9 mouse cellular contexts compared by ENCODE assay signal in genomic region chr9:120129276-120129675, GRCm38 (mm10). TPM values are rescaled to one million over a fixed set of nuclear protein-coding genes. Genes with fewer than 3 reads are reported as not detected.
A peak's percentile ranks its signal among the peaks of the same experiment; 100 is the strongest.
DNase-seq lines count a peak whose midpoint lies in the region; ATAC-seq and TF ChIP-seq lines count a peak whose summit lies in the region.
"Had no signal": no experiment of that assay in that cellular context is flagged by ENCODE, and none has a peak within 500 bp of the region (broad histone marks: within the 10 kb centered on the region; RNA-seq: fewer than 3 reads in every experiment).

No protein-coding gene starts in this region.

- H3K9ac ChIP-seq in forebrain, embryonic 14.5 days (ENCODE audit: low read length), result peak overlapping the region; percentile 3; the same call in 1 of the 2 replicates
- peak overlapping the region; percentile 100 for H3K9ac ChIP-seq in liver, embryonic 14.5 days (replicated peaks)

- no peak for ATAC-seq in erythroblast, adult 5-6 weeks (replicated peaks; ENCODE audit: low FRiP score, poor library complexity, severe bottlenecking)
- ATAC-seq in forebrain, embryonic 14.5 days, result no peak
- ATAC-seq in liver, embryonic 14.5 days (ENCODE audit: insufficient read depth), result no peak
- ATAC-seq in inflammation-experienced regulatory T-cells, adult 6 months, result no peak

- TF ChIP-seq CTCF in C2C12 (IDR thresholded peaks at IDR 0.05; ENCODE audit: control insufficient read depth, insufficient read depth, insufficient read length), result no peak
- no peak for TF ChIP-seq CTCF in liver, embryonic 14.5 days (IDR thresholded peaks at IDR 0.05; ENCODE audit: low read depth)

- no peaks in the 10 kb centered on the region for H3K27me3 ChIP-seq in erythroblast, embryonic 14.5 days (ENCODE audit: control insufficient read depth)
- no peaks in the 10 kb centered on the region for H3K27me3 ChIP-seq in C2C12 (ENCODE audit: control insufficient read depth, insufficient read depth, insufficient read length)
- H3K27me3 ChIP-seq in forebrain, embryonic 14.5 days (replicated peaks; ENCODE audit: control insufficient read depth, insufficient read depth, low read length), result no peaks in the 10 kb centered on the region
- H3K27me3 ChIP-seq in liver, embryonic 14.5 days (ENCODE audit: control insufficient read depth, insufficient read depth, low read length), result no peaks in the 10 kb centered on the region

- H3K4me3 ChIP-seq in erythroblast, embryonic 14.5 days (replicated peaks), result peak overlapping the region; percentile 97
- peak overlapping the region; percentile 91 for H3K4me3 ChIP-seq in C2C12 (ENCODE audit: insufficient read depth, poor library complexity, severe bottlenecking)
- peak overlapping the region; percentile 97; the same call in 1 of the 2 replicates for H3K4me3 ChIP-seq in forebrain, embryonic 14.5 days (ENCODE audit: low read depth, low read length)
- peak overlapping the region; percentile 90 to 100 for H3K4me3 ChIP-seq in liver, embryonic 14.5 days (ENCODE audit: insufficient read depth in 1 of 2, low read depth in 2 of 2, low read length in 2 of 2)

- H3K4me1 ChIP-seq in erythroblast, embryonic 14.5 days (ENCODE audit: control insufficient read depth), result peaks cover 52% of the 10 kb centered on the region
- H3K4me1 ChIP-seq in forebrain, embryonic 14.5 days (ENCODE audit: control insufficient read depth, insufficient read depth, low read length), result peaks cover 7% of the 10 kb centered on the region
- peaks cover 13 to 15% of the 10 kb centered on the region in 2 experiments for H3K4me1 ChIP-seq in liver, embryonic 14.5 days (replicated peaks; ENCODE audit: control insufficient read depth in 2 of 2, insufficient read depth in 2 of 2, low read length in 1 of 2)

- H3K4me2 ChIP-seq in forebrain, embryonic 14.5 days (ENCODE audit: low read length), result peak overlapping the region; percentile 65
- H3K4me2 ChIP-seq in liver, embryonic 14.5 days (ENCODE audit: low read depth), result peak overlapping the region; percentile 94

- H3K36me3 ChIP-seq in erythroblast, embryonic 14.5 days (ENCODE audit: control insufficient read depth), result peaks cover 81% of the 10 kb centered on the region
- H3K36me3 ChIP-seq in C2C12 (ENCODE audit: control insufficient read depth, insufficient read depth), result peaks cover 47% of the 10 kb centered on the region
- peaks cover 47% of the 10 kb centered on the region for H3K36me3 ChIP-seq in forebrain, embryonic 14.5 days (ENCODE audit: control insufficient read depth, insufficient read depth, low read length)
- peaks cover 50% of the 10 kb centered on the region for H3K36me3 ChIP-seq in liver, embryonic 14.5 days (replicated peaks; ENCODE audit: control insufficient read depth, insufficient read depth, low read depth)

- H3K27ac ChIP-seq in forebrain, embryonic 14.5 days (ENCODE audit: low read depth, low read length), result no peak overlapping the region
- peak overlapping the region; percentile 84 for H3K27ac ChIP-seq in liver, embryonic 14.5 days

- WGBS in forebrain, embryonic 14.5 days, result 72% methylated on average over 10 of the region's 10 CpGs
- 19% methylated on average over 10 of the region's 10 CpGs for WGBS in liver, embryonic 14.5 days (ENCODE audit: insufficient replicate concordance)

- peak overlapping the region; percentile 78 for H3ac ChIP-seq in C2C12 (ENCODE audit: control insufficient read depth, insufficient read length, low read depth)

- peaks cover 34% of the 10 kb centered on the region for H3K79me2 ChIP-seq in C2C12 (ENCODE audit: control insufficient read depth, insufficient read depth)

- no peaks in the 10 kb centered on the region for H3K9me3 ChIP-seq in erythroblast, embryonic 14.5 days (ENCODE audit: control insufficient read depth, low read length)
- no peaks in the 10 kb centered on the region for H3K9me3 ChIP-seq in forebrain, embryonic 14.5 days (replicated peaks; ENCODE audit: control insufficient read depth, low read length)
- H3K9me3 ChIP-seq in liver, embryonic 14.5 days (ENCODE audit: control insufficient read depth, low read length), result no peaks in the 10 kb centered on the region

- peaks cover 27% of the 10 kb centered on the region for H3K79me3 ChIP-seq in C2C12 (ENCODE audit: low read depth)

- no peak for DNase-seq in forebrain, embryonic 14.5 days (ENCODE audit: low spot score)
- DNase-seq in liver, embryonic 14.5 days (ENCODE audit: low read depth in 3 of 3, low spot score in 3 of 3), result no peak
- DNase-seq in right cerebral cortex, adult 2 months (ENCODE audit: low spot score in 2 of 2), result no peak
- no peak for DNase-seq in lung, postnatal 25 days (ENCODE audit: low spot score)

- no peak for TF ChIP-seq EP300 in liver, embryonic 14.5 days (IDR thresholded peaks at IDR 0.05; ENCODE audit: low read depth)

TF ChIP-seq in C2C12, 6 proteins besides CTCF, POLR2A, EP300 and RAD21:
- TF ChIP-seq FOSL1 (IDR thresholded peaks at IDR 0.05; ENCODE audit: insufficient read depth, low read length, poor library complexity, severe bottlenecking) (no peak), CEBPB (IDR thresholded peaks at IDR 0.05; ENCODE audit: low read depth) (no peak), MYOG (IDR thresholded peaks at IDR 0.05; ENCODE audit: control insufficient read depth, extremely low read depth, insufficient read length) (no peak), USF1 (IDR thresholded peaks at IDR 0.05; ENCODE audit: low read depth) (no peak), MAX (IDR thresholded peaks at IDR 0.05) (no peak), MYOD1 (IDR thresholded peaks at IDR 0.05; ENCODE audit: control insufficient read depth, insufficient read length, low read depth) (no peak)

RNA-seq across cellular contexts. Expression of gene Rpsa, which starts 1.8 kb away (rescaled TPM):
- polyA plus RNA-seq in erythroblast, embryonic 14.5 days (2012), result 245 and 656 TPM in 2 replicates
- total RNA-seq in erythroblast, adult 5-6 weeks (2015; ENCODE audit: low replicate concordance), result 532 and 535 TPM in 2 replicates
- 872 and 875 TPM in 2 replicates for total RNA-seq in erythroblast, adult 5-6 weeks (2017; ENCODE audit: low replicate concordance)
- 3,947 TPM for polyA plus RNA-seq in C2C12 (2012; fragmentation: generic; extraction: Trizol)
- 1,255 and 1,755 TPM in 2 replicates for polyA plus RNA-seq in forebrain, embryonic 14.5 days (2014; fragmentation: Nextera tagmentation; extraction: Ambion mirVana)
- 1,110 and 1,446 TPM in 2 replicates for polyA plus RNA-seq in liver, embryonic 14.5 days (2012; rRNA removed)
- 1,498 and 1,559 TPM in 2 replicates for polyA plus RNA-seq in liver, embryonic 14.5 days (2014; fragmentation: Nextera tagmentation; extraction: Ambion mirVana)
- polyA plus RNA-seq in inflammation-experienced regulatory T-cells, adult 6 months (2017; shearing (Covaris generic)), result 1,000 to 10,000 TPM; 2,403 to 3,589 (median 3,256) TPM

RNA-seq across cellular contexts. Expression of gene Slc25a38, which starts 19.1 kb away (rescaled TPM):
- polyA plus RNA-seq in erythroblast, embryonic 14.5 days (2012), result 22.5 and 36.0 TPM in 2 replicates
- 79.7 and 177 TPM in 2 replicates for total RNA-seq in erythroblast, adult 5-6 weeks (2015; ENCODE audit: low replicate concordance)
- total RNA-seq in erythroblast, adult 5-6 weeks (2017; ENCODE audit: low replicate concordance), result 230 and 266 TPM in 2 replicates
- polyA plus RNA-seq in C2C12 (2012; fragmentation: generic; extraction: Trizol), result 17.1 TPM
- 38.6 and 42.4 TPM in 2 replicates for polyA plus RNA-seq in forebrain, embryonic 14.5 days (2014; fragmentation: Nextera tagmentation; extraction: Ambion mirVana)
- polyA plus RNA-seq in liver, embryonic 14.5 days (2012; rRNA removed), result 94.3 and 106 TPM in 2 replicates
- 118 and 136 TPM in 2 replicates for polyA plus RNA-seq in liver, embryonic 14.5 days (2014; fragmentation: Nextera tagmentation; extraction: Ambion mirVana)
- 10 to 100 TPM; 17.6 to 21.3 (median 18.1) TPM for polyA plus RNA-seq in inflammation-experienced regulatory T-cells, adult 6 months (2017; shearing (Covaris generic))

RNA-seq across cellular contexts. Expression of gene Mobp, which starts 20.2 kb away (rescaled TPM):
- 0.03 TPM in 1 of 2 replicates, not detected in the other for polyA plus RNA-seq in erythroblast, embryonic 14.5 days (2012)
- total RNA-seq in erythroblast, adult 5-6 weeks (2015; ENCODE audit: low replicate concordance), result not detected in 2 replicates
- total RNA-seq in erythroblast, adult 5-6 weeks (2017; ENCODE audit: low replicate concordance), result not detected in 2 replicates
- polyA plus RNA-seq in C2C12 (2012; fragmentation: generic; extraction: Trizol), result not detected
- 0.17 and 0.20 TPM in 2 replicates for polyA plus RNA-seq in forebrain, embryonic 14.5 days (2014; fragmentation: Nextera tagmentation; extraction: Ambion mirVana)
- 0.01 TPM in 1 of 2 replicates, not detected in the other for polyA plus RNA-seq in liver, embryonic 14.5 days (2012; rRNA removed)
- polyA plus RNA-seq in liver, embryonic 14.5 days (2014; fragmentation: Nextera tagmentation; extraction: Ambion mirVana), result not detected in 2 replicates
- polyA plus RNA-seq in inflammation-experienced regulatory T-cells, adult 6 months (2017; shearing (Covaris generic)), result under 1 TPM in 1 of 3 experiments, not detected in 2; 0.21 TPM

RNA-seq across cellular contexts. Expression of gene Ccr8, which starts 37.4 kb away (rescaled TPM):
- not detected in 2 replicates for polyA plus RNA-seq in erythroblast, embryonic 14.5 days (2012)
- not detected in 2 replicates for total RNA-seq in erythroblast, adult 5-6 weeks (2015; ENCODE audit: low replicate concordance)
- not detected in 2 replicates for total RNA-seq in erythroblast, adult 5-6 weeks (2017; ENCODE audit: low replicate concordance)
- not detected for polyA plus RNA-seq in C2C12 (2012; fragmentation: generic; extraction: Trizol)
- not detected in 2 replicates for polyA plus RNA-seq in forebrain, embryonic 14.5 days (2014; fragmentation: Nextera tagmentation; extraction: Ambion mirVana)
- not detected in 2 replicates for polyA plus RNA-seq in liver, embryonic 14.5 days (2012; rRNA removed)
- polyA plus RNA-seq in liver, embryonic 14.5 days (2014; fragmentation: Nextera tagmentation; extraction: Ambion mirVana), result not detected in 2 replicates
- polyA plus RNA-seq in inflammation-experienced regulatory T-cells, adult 6 months (2017; shearing (Covaris generic)), result 100 to 1,000 TPM in 1 of 3 experiments, 10 to 100 TPM in 2; 58.7 to 102 (median 87.0) TPM
- total RNA-seq: layer of hippocampus, adult 8-10 months had no signal

RNA-seq across cellular contexts. Expression of gene Cx3cr1, which starts 59.6 kb away (rescaled TPM):
- 0.01 TPM in 2 replicates for polyA plus RNA-seq in erythroblast, embryonic 14.5 days (2012)
- 6.7 and 7.3 TPM in 2 replicates for total RNA-seq in erythroblast, adult 5-6 weeks (2015; ENCODE audit: low replicate concordance)
- total RNA-seq in erythroblast, adult 5-6 weeks (2017; ENCODE audit: low replicate concordance), result 8.8 and 13.7 TPM in 2 replicates
- 0.04 TPM for polyA plus RNA-seq in C2C12 (2012; fragmentation: generic; extraction: Trizol)
- polyA plus RNA-seq in forebrain, embryonic 14.5 days (2014; fragmentation: Nextera tagmentation; extraction: Ambion mirVana), result 2.5 and 3.9 TPM in 2 replicates
- 1.4 and 1.5 TPM in 2 replicates for polyA plus RNA-seq in liver, embryonic 14.5 days (2012; rRNA removed)
- 0.69 and 1.3 TPM in 2 replicates for polyA plus RNA-seq in liver, embryonic 14.5 days (2014; fragmentation: Nextera tagmentation; extraction: Ambion mirVana)
- polyA plus RNA-seq in inflammation-experienced regulatory T-cells, adult 6 months (2017; shearing (Covaris generic)), result 1 to 10 TPM in 1 of 3 experiments, under 1 TPM in 2; 0.29 to 1.2 (median 0.43) TPM
